Mouse (Mus musculus) small intestine, adult 2 months (tissue): ENCODE measurements around the gene Stk40.

Experiments
- CTCF ChIP-seq: fragments of 200-500 bp; IDR thresholded peaks from 2 replicates; pipeline ENCODE4 v1.5.1; 2012; ENCODE audit warnings: low read depth, mild to moderate bottlenecking, control low read depth, inconsistent platforms, low read length, moderate library complexity, mixed read lengths; ENCODE audit not compliant: insufficient replicate concordance, insufficient read length; ENCODE audit errors: extremely low read depth
- POLR2A ChIP-seq: fragments of 200-500 bp; IDR thresholded peaks from 2 replicates; pipeline ENCODE4 v1.6.1; 2012; ENCODE audit warnings: low read depth, mild to moderate bottlenecking, control low read depth, inconsistent platforms, low read length, moderate library complexity

GRCm38 (mm10) chr4:126168851-126169250 lies 65.1 kb downstream of the Stk40 start:
- TF ChIP-seq CTCF (no peak), POLR2A (no peak)
